Mouse (Mus musculus) CH12.LX (cell line): Measurements from ENCODE around the gene Gm2174.

ENCODE experiments used
- KAT2A ChIP-seq: IDR thresholded peaks from 2 replicates; pipeline ENCODE4 v1.6.1; 2012; ENCODE audit warnings: low read length, improper control_type of control experiment, inconsistent platforms; ENCODE audit not compliant: insufficient replicate concordance
- MAZ ChIP-seq: IDR thresholded peaks from 2 replicates; pipeline ENCODE4 v1.6.1; 2012; ENCODE audit warnings: low read depth, mild to moderate bottlenecking, inconsistent platforms, low read length, improper control_type of control experiment, moderate library complexity
- POLR2A ChIP-seq: IDR thresholded peaks from 2 replicates; pipeline ENCODE4 v1.6.1; 2011; ENCODE audit warnings: low read depth, mild to moderate bottlenecking, improper control_type of control experiment, low read length
- SIN3A ChIP-seq: IDR thresholded peaks from 2 replicates; pipeline ENCODE4 v1.6.1; 2012; ENCODE audit warnings: low read length, improper control_type of control experiment, inconsistent platforms

- no peak for TF ChIP-seq KAT2A
- no peak; the same call in 1 of the 2 replicates for TF ChIP-seq SIN3A
- no peak for TF ChIP-seq POLR2A
- no peak; the same call in 1 of the 2 replicates for TF ChIP-seq MAZ
Measured at GRCm38 (mm10) chrX:56456379-56456778, 8.6 kb downstream of the Gm2174 start.
